ENCODE assay signal across 8 mouse cellular contexts in the genomic region with DNA sequence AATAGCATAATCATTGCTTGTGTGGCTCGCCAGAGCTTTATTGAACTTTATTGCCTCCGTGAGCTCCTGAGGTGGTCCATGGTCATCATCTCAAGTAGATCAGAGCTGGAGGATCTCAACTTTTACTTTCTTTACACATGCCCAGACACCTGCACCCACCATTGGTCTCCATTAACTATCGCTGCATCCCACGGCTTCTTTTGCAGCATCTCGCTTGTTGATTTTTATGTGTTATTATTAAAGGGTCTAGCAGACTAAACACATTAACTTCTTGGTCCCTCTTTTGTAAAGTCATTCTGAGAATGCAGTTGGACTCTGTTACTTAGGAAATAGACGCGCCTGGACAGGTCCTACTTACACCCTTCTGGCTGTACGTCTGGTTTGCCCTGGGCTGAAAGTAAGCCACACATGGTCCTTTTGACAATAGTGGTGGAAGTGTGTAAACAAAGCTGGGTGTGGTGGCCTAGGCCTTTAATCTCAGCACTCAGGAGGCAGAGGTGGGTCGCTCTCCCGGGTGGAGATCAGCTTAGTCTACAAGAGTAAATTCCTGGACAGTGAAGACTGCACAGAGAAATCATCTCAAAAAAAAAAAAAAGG. TPM values are rescaled to one million over a fixed set of nuclear protein-coding genes. Genes with fewer than 3 reads are reported as not detected.
DNase-seq lines count a peak whose midpoint lies in the region; ATAC-seq and TF ChIP-seq lines count a peak whose summit lies in the region.

No protein-coding gene starts in this region.

- H3K4me2 ChIP-seq in heart, embryonic 11.5 days = peak overlapping the region; percentile 56
- peak overlapping the region; percentile 50 for H3K4me2 ChIP-seq in forebrain, postnatal 0 days (ENCODE audit: low read depth)
- H3K4me2 ChIP-seq in liver, postnatal 0 days (ENCODE audit: low read depth, low read length) = peak overlapping the region; percentile 76

- 0 out of 2 replicates have a peak overlapping the region, but pooled peaks have one; percentile 10 for H3K9ac ChIP-seq in heart, embryonic 11.5 days (ENCODE audit: low read depth, low read length)
- peak overlapping the region; percentile 68; the same call in 1 of the 2 replicates for H3K9ac ChIP-seq in ES-E14 (ENCODE audit: insufficient read depth, low read depth, low read length, poor library complexity, severe bottlenecking)
- peak overlapping the region; percentile 95; the same call in 1 of the 2 replicates for H3K9ac ChIP-seq in forebrain, postnatal 0 days
- H3K9ac ChIP-seq in liver, postnatal 0 days (replicated peaks) = peak overlapping the region; percentile 47; the same call in 1 of the 2 replicates

- ATAC-seq in heart, embryonic 11.5 days (replicated peaks; ENCODE audit: insufficient number of reproducible peaks, low FRiP score, low TSS enrichment) = no peak
- no peak for ATAC-seq in forebrain, postnatal 0 days
- ATAC-seq in liver, postnatal 0 days = no peak
- no peak for ATAC-seq in frontal cortex, adult (ENCODE audit: low TSS enrichment)

- TF ChIP-seq CTCF in forebrain, postnatal 0 days (IDR thresholded peaks at IDR 0.05; ENCODE audit: low read depth) = no peak
- no peak for TF ChIP-seq CTCF in liver, postnatal 0 days (IDR thresholded peaks at IDR 0.05; ENCODE audit: low read depth)

- WGBS in heart, embryonic 11.5 days (ENCODE audit: insufficient replicate concordance) = 90% methylated on average over 10 of the region's 10 CpGs
- 91% methylated on average over 10 of the region's 10 CpGs for WGBS in forebrain, postnatal 0 days
- WGBS in liver, postnatal 0 days (ENCODE audit: insufficient replicate concordance) = 88% methylated on average over 10 of the region's 10 CpGs

- peak overlapping the region; percentile 70 for H3K4me3 ChIP-seq in heart, embryonic 11.5 days (ENCODE audit: low read depth, low read length)
- peak overlapping the region; percentile 57 to 100 for H3K4me3 ChIP-seq in ES-E14 (ENCODE audit: insufficient read depth in 1 of 2, low read depth in 1 of 2, low read length in 2 of 2, poor library complexity in 1 of 2, severe bottlenecking in 1 of 2)
- peak overlapping the region; percentile 97 for H3K4me3 ChIP-seq in forebrain, postnatal 0 days (ENCODE audit: low read depth, low read length)
- peak overlapping the region; percentile 94; the same call in 1 of the 2 replicates for H3K4me3 ChIP-seq in liver, postnatal 0 days (ENCODE audit: low read depth, low read length)

- H3K4me1 ChIP-seq in heart, embryonic 11.5 days (ENCODE audit: control insufficient read depth, insufficient read depth, low read length) = peaks cover 3% of the 10 kb centered on the region; the same call in 1 of the 2 replicates
- peaks cover 3 to 4% of the 10 kb centered on the region in 2 experiments; a peak in 2 of 4 replicates for H3K4me1 ChIP-seq in ES-E14 (ENCODE audit: control insufficient read depth in 2 of 2, insufficient read depth in 2 of 2, low read length in 2 of 2, poor library complexity in 1 of 2)
- no peaks in the 10 kb centered on the region for H3K4me1 ChIP-seq in forebrain, postnatal 0 days (ENCODE audit: insufficient read depth)
- H3K4me1 ChIP-seq in liver, postnatal 0 days (ENCODE audit: insufficient read depth) = peaks cover 12% of the 10 kb centered on the region

- no peak for DNase-seq in heart, postnatal 14 days
- no peak for DNase-seq in ES-E14 (ENCODE audit: low read depth, low spot score)
- no peak for DNase-seq in forebrain, postnatal 0 days
- DNase-seq in liver, postnatal 0 days = no peak
- DNase-seq in ovary, adult 18-20 months (ENCODE audit: low spot score) = no peak
- DNase-seq in frontal cortex, postnatal 25 days (ENCODE audit: low spot score in 2 of 2) = no peak

- no peak for TF ChIP-seq EP300 in liver, postnatal 0 days (IDR thresholded peaks at IDR 0.05; ENCODE audit: low read depth)

- H3K27ac ChIP-seq in heart, embryonic 11.5 days (ENCODE audit: low read depth, low read length) = peak overlapping the region; percentile 84; the same call in 1 of the 2 replicates
- peak overlapping the region; percentile 95 for H3K27ac ChIP-seq in ES-E14 (ENCODE audit: insufficient read depth, low read depth, low read length, poor library complexity, severe bottlenecking)
- peak overlapping the region; percentile 98; the same call in 1 of the 2 replicates for H3K27ac ChIP-seq in forebrain, postnatal 0 days (ENCODE audit: low read depth, low read length)
- H3K27ac ChIP-seq in liver, postnatal 0 days (ENCODE audit: low read depth) = peak overlapping the region; percentile 72; the same call in 1 of the 2 replicates

- in situ Hi-C loops in ES-E14 (cut with MboI; ENCODE audit: low sequenced_read_pairs in 2 of 2, unreplicated experiment in 2 of 2) = no loop called here

- intact Hi-C loops in heart, postnatal 14 days (cut with DNase I) = no loop called here

- H3K9me3 ChIP-seq in heart, embryonic 11.5 days (replicated peaks; ENCODE audit: control insufficient read depth, low read length) = no peaks in the 10 kb centered on the region
- no peaks in the 10 kb centered on the region for H3K9me3 ChIP-seq in ES-E14 (ENCODE audit: control insufficient read depth, insufficient read depth, low read depth, low read length)
- no peaks in the 10 kb centered on the region for H3K9me3 ChIP-seq in forebrain, postnatal 0 days (ENCODE audit: low read length)
- H3K9me3 ChIP-seq in liver, postnatal 0 days (ENCODE audit: low read length) = no peaks in the 10 kb centered on the region

- no peaks in the 10 kb centered on the region for H3K36me3 ChIP-seq in heart, embryonic 11.5 days (ENCODE audit: control insufficient read depth, insufficient read depth, low read length)
- no peaks in the 10 kb centered on the region; the same call in 1 of the 2 replicates for H3K36me3 ChIP-seq in ES-E14 (ENCODE audit: control insufficient read depth, insufficient read depth, low read length, poor library complexity, severe bottlenecking)
- no peaks in the 10 kb centered on the region for H3K36me3 ChIP-seq in forebrain, postnatal 0 days (ENCODE audit: insufficient read depth)
- no peaks in the 10 kb centered on the region for H3K36me3 ChIP-seq in liver, postnatal 0 days (replicated peaks; ENCODE audit: insufficient read depth, low read length)

- H3K27me3 ChIP-seq in heart, embryonic 11.5 days (ENCODE audit: control insufficient read depth, insufficient read depth, low read length) = no peaks in the 10 kb centered on the region
- no peaks in the 10 kb centered on the region for H3K27me3 ChIP-seq in forebrain, postnatal 0 days (ENCODE audit: insufficient read depth, low read length)
- H3K27me3 ChIP-seq in liver, postnatal 0 days (ENCODE audit: insufficient read depth, low read length) = no peaks in the 10 kb centered on the region

TF ChIP-seq in ES-E14, 5 proteins besides CTCF, POLR2A, EP300 and RAD21:
- TF ChIP-seq ZNF384 (IDR thresholded peaks at IDR 0.05; ENCODE audit: low read depth, low read length) = no peak
- TF ChIP-seq MAFK (IDR thresholded peaks at IDR 0.05; ENCODE audit: insufficient read depth, low read depth, low read length) = no peak
- TF ChIP-seq CHD2 (IDR thresholded peaks at IDR 0.05; ENCODE audit: low read depth, low read length) = no peak
- TF ChIP-seq HCFC1 (IDR thresholded peaks at IDR 0.05; ENCODE audit: borderline replicate concordance, insufficient read depth, low read length) = no peak
- TF ChIP-seq ZC3H11A (IDR thresholded peaks at IDR 0.05; ENCODE audit: borderline replicate concordance, low read depth, low read length) = no peak

RNA-seq across cellular contexts. Expression of a gene that starts 0.8 kb away (rescaled TPM):
- 59.9 and 81.6 TPM in 2 replicates for polyA plus RNA-seq in heart, embryonic 11.5 days (2014; fragmentation: Nextera tagmentation; extraction: Ambion mirVana)
- 10 to 100 TPM; 66.7 to 70.9 TPM for total RNA-seq in heart, postnatal 14 days (2021)
- total RNA-seq in ES-E14 (2012; rRNA removed) = 86.4 and 95.2 TPM in 2 replicates
- 41.7 and 52.1 TPM in 2 replicates for total RNA-seq in forebrain, postnatal 0 days (2014; rRNA removed)
- polyA plus RNA-seq in forebrain, postnatal 0 days (2015; fragmentation: Nextera tagmentation; extraction: Ambion mirVana) = 44.1 and 70.4 TPM in 2 replicates
- 30.0 and 30.6 TPM in 2 replicates for polyA plus RNA-seq in liver, postnatal 0 days (2015; fragmentation: Nextera tagmentation; extraction: Ambion mirVana)

RNA-seq across cellular contexts. Expression of a gene that starts 13.2 kb away (rescaled TPM):
- polyA plus RNA-seq in heart, embryonic 11.5 days (2014; fragmentation: Nextera tagmentation; extraction: Ambion mirVana) = 89.5 and 93.9 TPM in 2 replicates
- 100 to 1,000 TPM; 161 to 185 TPM for total RNA-seq in heart, postnatal 14 days (2021)
- 62.6 and 69.8 TPM in 2 replicates for total RNA-seq in ES-E14 (2012; rRNA removed)
- 43.4 and 45.0 TPM in 2 replicates for total RNA-seq in forebrain, postnatal 0 days (2014; rRNA removed)
- polyA plus RNA-seq in forebrain, postnatal 0 days (2015; fragmentation: Nextera tagmentation; extraction: Ambion mirVana) = 21.2 and 23.6 TPM in 2 replicates
- polyA plus RNA-seq in liver, postnatal 0 days (2015; fragmentation: Nextera tagmentation; extraction: Ambion mirVana) = 26.7 and 30.6 TPM in 2 replicates

RNA-seq across cellular contexts. Expression of a gene that starts 51.6 kb away (rescaled TPM):
- polyA plus RNA-seq in heart, embryonic 11.5 days (2014; fragmentation: Nextera tagmentation; extraction: Ambion mirVana) = 15.5 and 16.3 TPM in 2 replicates
- 1 to 10 TPM; 8.8 to 9.5 TPM for total RNA-seq in heart, postnatal 14 days (2021)
- total RNA-seq in ES-E14 (2012; rRNA removed) = 7.3 and 8.9 TPM in 2 replicates
- total RNA-seq in forebrain, postnatal 0 days (2014; rRNA removed) = 37.9 and 38.2 TPM in 2 replicates
- polyA plus RNA-seq in forebrain, postnatal 0 days (2015; fragmentation: Nextera tagmentation; extraction: Ambion mirVana) = 39.4 and 41.2 TPM in 2 replicates
- 10.3 and 11.0 TPM in 2 replicates for polyA plus RNA-seq in liver, postnatal 0 days (2015; fragmentation: Nextera tagmentation; extraction: Ambion mirVana)

RNA-seq across cellular contexts. Expression of a gene that starts 56.4 kb away (rescaled TPM):
- polyA plus RNA-seq in heart, embryonic 11.5 days (2014; fragmentation: Nextera tagmentation; extraction: Ambion mirVana) = 12.4 and 12.8 TPM in 2 replicates
- 10 to 100 TPM in 1 of 2 experiments, 1 to 10 TPM in 1; 9.6 to 13.1 TPM for total RNA-seq in heart, postnatal 14 days (2021)
- total RNA-seq in ES-E14 (2012; rRNA removed) = 7.5 and 10.6 TPM in 2 replicates
- 15.9 and 16.0 TPM in 2 replicates for total RNA-seq in forebrain, postnatal 0 days (2014; rRNA removed)
- 16.6 and 17.7 TPM in 2 replicates for polyA plus RNA-seq in forebrain, postnatal 0 days (2015; fragmentation: Nextera tagmentation; extraction: Ambion mirVana)
- polyA plus RNA-seq in liver, postnatal 0 days (2015; fragmentation: Nextera tagmentation; extraction: Ambion mirVana) = 5.9 and 6.5 TPM in 2 replicates

Comparison
In these comparisons a context has a peak if more than half of its experiments do, and no peak if none do; other contexts are left out.
1. H3K9ac ChIP-seq: peak in every context shown above with its lines; median percentile 95 in forebrain, postnatal 0 days; 68 in ES-E14; 47 in liver, postnatal 0 days; 10 in heart, embryonic 11.5 days.